Mouse (Mus musculus) megakaryocyte, embryonic 14.5 days (primary cell): ENCODE measurements at regions not wholly inside any gene's neighbourhood (a gene's known extent, or its start where the extent isn't known, plus 50 kb on each side); places are given as distances from the start of the nearest gene placed in this dataset.

Source experiments
- H3K27me3 ChIP-seq: replicated peaks from 2 replicates; pipeline ENCODE3; 2012; ENCODE audit warnings: inconsistent platforms
- H3K36me3 ChIP-seq: replicated peaks from 2 replicates; pipeline ENCODE3; 2012; ENCODE audit warnings: low read length, inconsistent platforms, mixed read lengths
- H3K4me1 ChIP-seq: 2 replicates; pipeline ENCODE4 v1.6.1; 2012; ENCODE audit warnings: inconsistent platforms
- H3K4me3 ChIP-seq: replicated peaks from 2 replicates; pipeline ENCODE3; 2012; ENCODE audit warnings: moderate library complexity, mild to moderate bottlenecking, inconsistent platforms
- H3K9me3 ChIP-seq: 2 replicates; pipeline ENCODE4 v1.6.1; 2012; ENCODE audit warnings: inconsistent platforms
- FLI1 ChIP-seq: IDR thresholded peaks from 2 replicates; pipeline ENCODE4 v1.6.1; 2012; ENCODE audit warnings: low read length, inconsistent platforms, mixed read lengths
- GATA1 ChIP-seq: IDR thresholded peaks from 3 replicates; pipeline ENCODE4 v1.6.1; 2012; ENCODE audit warnings: mixed read lengths, low read length, inconsistent platforms, borderline replicate concordance

GRCm38 (mm10) chr10:21821421-21821820 is 60.6 kb upstream of the Sgk1 start:
- Histone ChIP-seq H3K4me3 (no peak overlapping the region), H3K36me3 (no peaks in the 10 kb centered on the region), H3K27me3 (no peaks in the 10 kb centered on the region), H3K9me3 (no peaks in the 10 kb centered on the region), H3K4me1 (peaks cover 8% of the 10 kb centered on the region; the same call in 1 of the 2 replicates)
- TF ChIP-seq GATA1 (no peak), FLI1 (no peak)

GRCm38 (mm10) chr10:21824418-21825025 is 57.5 kb upstream of the Sgk1 start:
- Histone ChIP-seq H3K9me3 (no peaks in the 10 kb centered on the region), H3K36me3 (no peaks in the 10 kb centered on the region), H3K4me3 (no peak overlapping the region), H3K4me1 (peaks cover 27% of the 10 kb centered on the region), H3K27me3 (no peaks in the 10 kb centered on the region)
- TF ChIP-seq GATA1: no peak
- TF ChIP-seq FLI1: no peak

GRCm38 (mm10) chr10:21826793-21827504 is 55.0 kb upstream of the Sgk1 start:
- Histone ChIP-seq H3K27me3 (no peaks in the 10 kb centered on the region), H3K9me3 (no peaks in the 10 kb centered on the region), H3K4me3 (peak overlapping the region; percentile 82), H3K4me1 (peaks cover 26% of the 10 kb centered on the region), H3K36me3 (no peaks in the 10 kb centered on the region)
- no peak for TF ChIP-seq FLI1
- no peak for TF ChIP-seq GATA1

- no peaks in the 10 kb centered on the region for H3K9me3 ChIP-seq
- H3K4me3 ChIP-seq: peak overlapping the region; percentile 79
- TF ChIP-seq FLI1: no peak
- no peak for TF ChIP-seq GATA1
- no peaks in the 10 kb centered on the region for H3K36me3 ChIP-seq
- H3K4me1 ChIP-seq: peaks cover 26% of the 10 kb centered on the region
- no peaks in the 10 kb centered on the region for H3K27me3 ChIP-seq
Observed at GRCm38 (mm10) chr10:21827505-21827844, 54.5 kb upstream of the Sgk1 start.

GRCm38 (mm10) chr10:21828432-21829061 is 53.4 kb upstream of the Sgk1 start:
- no peaks in the 10 kb centered on the region for H3K9me3 ChIP-seq
- H3K36me3 ChIP-seq: no peaks in the 10 kb centered on the region
- TF ChIP-seq GATA1 (no peak), FLI1 (no peak)
- H3K4me3 ChIP-seq: no peak overlapping the region
- H3K27me3 ChIP-seq: no peaks in the 10 kb centered on the region
- H3K4me1 ChIP-seq: peaks cover 26% of the 10 kb centered on the region

GRCm38 (mm10) chr10:21829062-21829731 is 52.8 kb upstream of the Sgk1 start:
- TF ChIP-seq GATA1 (no peak), FLI1 (no peak)
- H3K4me1 ChIP-seq: peaks cover 26% of the 10 kb centered on the region
- H3K27me3 ChIP-seq: no peaks in the 10 kb centered on the region
- H3K4me3 ChIP-seq: no peak overlapping the region
- H3K9me3 ChIP-seq: no peaks in the 10 kb centered on the region
- no peaks in the 10 kb centered on the region for H3K36me3 ChIP-seq

- H3K27me3 ChIP-seq: peaks cover 2% of the 10 kb centered on the region
- H3K9me3 ChIP-seq: no peaks in the 10 kb centered on the region; the same call in 1 of the 2 replicates
- TF ChIP-seq GATA1 (no peak), FLI1 (no peak)
- no peak overlapping the region for H3K4me3 ChIP-seq
- H3K4me1 ChIP-seq: peaks cover 26% of the 10 kb centered on the region
- H3K36me3 ChIP-seq: no peaks in the 10 kb centered on the region
Observed at GRCm38 (mm10) chr10:21831002-21831696, 50.8 kb upstream of the Sgk1 start.
